Mouse (Mus musculus): Measurements from ENCODE around the gene Abtb2. TPM values are rescaled to one million over a fixed set of nuclear protein-coding genes. Genes with fewer than 3 reads are reported as not detected.

The Abtb2 gene
- polyA plus RNA-seq, 1 experiment from 2014 or later: 19.9 TPM

GRCm38 (mm10) chr2:103706226-103706625, 140.1 kb downstream of the Abtb2 start:
- Histone ChIP-seq H3K4me2 (ENCODE audit: low read depth, low read length) (no peak overlapping the region), H3K4me1 (ENCODE audit: control insufficient read depth, insufficient read depth, low read length) (peaks cover 17% of the 10 kb centered on the region), H3K27ac (ENCODE audit: low read length) (peak overlapping the region; percentile 59; the same call in 1 of the 2 replicates), H3K9me3 (replicated peaks; ENCODE audit: control insufficient read depth, low read length) (no peaks in the 10 kb centered on the region), H3K9ac (ENCODE audit: low read length) (peak overlapping the region; percentile 48; the same call in 1 of the 2 replicates), H3K36me3 (ENCODE audit: control insufficient read depth, insufficient read depth) (peaks cover 30% of the 10 kb centered on the region), H3K27me3 (ENCODE audit: control insufficient read depth, insufficient read depth, low read length) (no peaks in the 10 kb centered on the region), H3K4me3 (ENCODE audit: low read length) (no peak overlapping the region)
- WGBS: 18% methylated on average over 11 of the region's 11 CpGs
- ATAC-seq (replicated peaks; ENCODE audit: extremely low read depth, insufficient read depth, low FRiP score): peak; percentile 89

DNA sequence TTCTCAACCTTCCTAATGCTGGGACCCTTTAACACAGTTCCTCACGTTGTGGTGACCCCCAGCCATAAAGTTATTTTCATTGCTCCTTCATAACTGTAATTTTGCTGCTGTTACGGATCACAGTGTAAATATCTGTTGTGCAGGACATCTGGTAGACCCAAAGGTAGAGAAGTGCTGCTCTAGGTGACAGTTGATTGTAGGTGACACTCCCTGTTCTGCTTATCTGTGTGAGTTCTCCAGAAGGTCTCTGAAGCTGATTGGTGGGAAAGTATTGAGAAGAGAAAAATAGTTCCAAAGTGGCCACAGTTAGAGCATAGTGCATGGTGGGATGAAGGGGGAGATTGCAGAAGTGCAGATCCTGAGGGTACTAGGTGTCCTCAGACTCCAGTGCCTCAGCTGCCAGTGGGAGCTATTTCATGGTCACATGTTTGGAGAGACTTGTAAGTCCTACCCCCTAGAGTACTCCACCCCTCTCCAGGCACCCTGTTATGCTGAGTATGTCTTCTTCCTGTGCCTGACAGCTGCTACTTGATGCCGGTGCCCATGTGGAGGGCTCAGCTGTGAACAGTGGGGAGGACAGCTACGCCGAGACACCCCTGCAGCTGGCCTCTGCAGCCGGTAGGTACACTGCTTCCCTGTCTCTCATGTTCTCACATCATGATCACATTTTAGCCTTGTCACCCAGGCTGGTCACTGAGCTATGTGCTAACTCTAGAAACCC, 141.1 kb downstream of the Abtb2 start:
- H3K9ac ChIP-seq (ENCODE audit: low read length): no peak overlapping the region
- no peaks in the 10 kb centered on the region for H3K9me3 ChIP-seq (replicated peaks; ENCODE audit: control insufficient read depth, low read length)
- peaks cover 17% of the 10 kb centered on the region for H3K4me1 ChIP-seq (ENCODE audit: control insufficient read depth, insufficient read depth, low read length)
- peaks cover 40% of the 10 kb centered on the region for H3K36me3 ChIP-seq (ENCODE audit: control insufficient read depth, insufficient read depth)
- peak overlapping the region; percentile 59; the same call in 1 of the 2 replicates for H3K27ac ChIP-seq (ENCODE audit: low read length)
- WGBS: 61% methylated on average over 6 of the region's 6 CpGs
- no peaks in the 10 kb centered on the region for H3K27me3 ChIP-seq (ENCODE audit: control insufficient read depth, insufficient read depth, low read length)
- no peak overlapping the region for H3K4me2 ChIP-seq (ENCODE audit: low read depth, low read length)
- ATAC-seq (replicated peaks; ENCODE audit: extremely low read depth, insufficient read depth, low FRiP score): no peak
- H3K4me3 ChIP-seq (ENCODE audit: low read length): no peak overlapping the region

DNA sequence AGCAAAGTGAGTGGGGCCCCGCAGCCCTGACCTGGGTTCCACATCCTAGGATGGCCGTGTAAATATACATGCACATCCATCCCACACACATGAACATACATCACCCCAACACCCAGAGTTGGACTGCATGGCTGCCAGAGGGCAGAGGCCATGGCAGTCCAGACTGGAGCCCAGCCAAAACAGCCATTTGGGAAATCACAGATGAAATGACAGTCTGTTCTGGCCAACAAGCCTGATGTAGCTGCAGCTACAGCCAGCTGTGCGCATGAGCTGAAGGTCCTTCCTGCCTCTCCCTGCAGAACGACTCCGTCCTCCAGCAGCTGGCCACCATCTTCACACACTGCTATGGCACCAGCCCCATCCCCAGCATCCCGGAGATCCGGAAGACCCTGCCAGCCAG, 144.7 kb downstream of the Abtb2 start:
- Histone ChIP-seq H3K36me3 (ENCODE audit: control insufficient read depth, insufficient read depth) (peaks cover 39% of the 10 kb centered on the region), H3K27me3 (ENCODE audit: control insufficient read depth, insufficient read depth, low read length) (no peaks in the 10 kb centered on the region), H3K4me1 (ENCODE audit: control insufficient read depth, insufficient read depth, low read length) (peaks cover 21% of the 10 kb centered on the region), H3K9me3 (replicated peaks; ENCODE audit: control insufficient read depth, low read length) (no peaks in the 10 kb centered on the region), H3K4me3 (ENCODE audit: low read length) (no peak overlapping the region), H3K9ac (ENCODE audit: low read length) (no peak overlapping the region), H3K4me2 (ENCODE audit: low read depth, low read length) (no peak overlapping the region), H3K27ac (ENCODE audit: low read length) (no peak overlapping the region)
- no peak for ATAC-seq (replicated peaks; ENCODE audit: extremely low read depth, insufficient read depth, low FRiP score)
- 72% methylated on average over 7 of the region's 7 CpGs for WGBS

DNA sequence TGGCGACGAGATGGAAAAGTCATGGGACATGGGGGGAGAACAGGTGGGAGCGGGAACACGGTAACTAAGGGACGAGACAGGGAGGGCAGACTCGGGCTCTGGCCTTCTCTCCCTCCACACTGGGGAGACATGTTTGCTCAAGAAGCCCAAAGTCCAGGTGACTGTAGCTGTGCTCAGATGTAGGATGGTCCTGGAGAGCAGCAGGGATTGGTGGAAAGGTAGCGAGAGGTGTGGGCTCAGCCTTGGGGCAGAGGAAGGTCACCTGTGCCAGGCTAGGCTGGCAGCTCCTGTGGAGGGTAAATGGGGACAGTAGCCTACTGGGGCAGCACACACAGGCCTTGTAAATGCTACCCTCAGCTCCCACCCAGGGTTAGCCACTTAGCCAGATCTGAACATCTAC, 147.7 kb downstream of the Abtb2 start:
- Histone ChIP-seq H3K27ac (ENCODE audit: low read length) (no peak overlapping the region), H3K4me3 (ENCODE audit: low read length) (no peak overlapping the region), H3K9me3 (replicated peaks; ENCODE audit: control insufficient read depth, low read length) (no peaks in the 10 kb centered on the region), H3K27me3 (ENCODE audit: control insufficient read depth, insufficient read depth, low read length) (no peaks in the 10 kb centered on the region), H3K36me3 (ENCODE audit: control insufficient read depth, insufficient read depth) (peaks cover 39% of the 10 kb centered on the region), H3K4me1 (ENCODE audit: control insufficient read depth, insufficient read depth, low read length) (peaks cover 7% of the 10 kb centered on the region; the same call in 1 of the 2 replicates), H3K9ac (ENCODE audit: low read length) (no peak overlapping the region), H3K4me2 (ENCODE audit: low read depth, low read length) (no peak overlapping the region)
- no peak for ATAC-seq (replicated peaks; ENCODE audit: extremely low read depth, insufficient read depth, low FRiP score)
- 78% methylated on average over 7 of the region's 7 CpGs for WGBS

DNA sequence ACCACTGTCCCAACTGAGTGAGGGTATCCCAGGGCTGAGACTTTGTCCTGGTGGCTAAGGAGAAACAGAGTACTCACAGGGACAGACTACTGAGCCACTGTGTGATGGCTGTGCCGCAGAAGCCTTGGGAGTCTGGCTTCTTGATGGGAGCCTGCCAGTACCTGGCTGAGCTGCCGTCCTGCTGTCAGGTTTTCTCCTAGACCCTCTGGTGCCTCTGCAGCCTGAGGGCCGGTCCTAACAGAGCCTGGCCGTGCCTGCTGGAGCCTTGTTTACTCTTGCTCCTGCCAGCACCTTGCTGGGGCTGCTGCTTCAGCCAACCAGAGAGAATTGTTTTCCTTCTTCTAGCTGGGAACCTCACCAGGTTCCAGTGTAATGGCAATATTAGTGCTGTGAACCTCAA, 148.3 kb downstream of the Abtb2 start:
- H3K4me2 ChIP-seq (ENCODE audit: low read depth, low read length): no peak overlapping the region
- WGBS: 66% methylated on average over 4 of the region's 4 CpGs
- no peak for ATAC-seq (replicated peaks; ENCODE audit: extremely low read depth, insufficient read depth, low FRiP score)
- H3K36me3 ChIP-seq (ENCODE audit: control insufficient read depth, insufficient read depth): peaks cover 35% of the 10 kb centered on the region
- peaks cover 7% of the 10 kb centered on the region; the same call in 1 of the 2 replicates for H3K4me1 ChIP-seq (ENCODE audit: control insufficient read depth, insufficient read depth, low read length)
- no peak overlapping the region for H3K9ac ChIP-seq (ENCODE audit: low read length)
- H3K4me3 ChIP-seq (ENCODE audit: low read length): no peak overlapping the region
- no peaks in the 10 kb centered on the region for H3K9me3 ChIP-seq (replicated peaks; ENCODE audit: control insufficient read depth, low read length)
- no peaks in the 10 kb centered on the region for H3K27me3 ChIP-seq (ENCODE audit: control insufficient read depth, insufficient read depth, low read length)
- H3K27ac ChIP-seq (ENCODE audit: low read length): no peak overlapping the region

DNA sequence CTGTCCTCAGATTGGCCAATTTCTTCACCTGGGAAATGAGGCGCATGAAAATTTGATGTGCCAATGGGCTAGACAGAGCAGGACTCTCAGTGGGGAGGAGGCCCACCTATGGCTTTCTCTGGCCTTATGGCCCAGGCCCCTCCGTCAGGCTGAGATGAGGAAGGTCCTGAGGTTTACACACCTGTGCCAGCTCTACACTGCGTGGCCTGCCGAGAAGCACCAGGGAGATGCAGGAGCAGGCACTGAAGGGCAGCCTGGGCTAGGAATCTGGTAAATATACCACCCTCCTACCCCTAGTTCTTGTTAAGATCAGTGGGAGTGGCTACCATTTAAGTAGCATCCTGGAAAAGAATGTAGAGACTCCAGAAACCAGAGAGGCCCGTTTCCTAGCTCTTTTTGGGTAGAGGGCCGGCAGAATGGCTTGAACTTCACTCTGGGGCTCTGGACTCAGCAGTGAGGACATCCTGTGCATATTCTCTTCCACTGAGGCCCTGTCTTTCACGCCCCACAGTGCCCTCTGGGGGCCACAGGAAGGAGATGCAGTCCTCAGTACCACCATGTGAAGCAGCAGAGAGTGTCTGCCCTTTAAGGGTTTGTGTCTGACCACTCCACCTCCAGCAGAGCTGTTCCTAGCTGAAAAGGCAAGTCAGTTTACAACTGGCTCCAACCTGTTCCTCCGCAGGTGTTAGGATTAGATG, 152.6 kb downstream of the Abtb2 start:
- ATAC-seq (replicated peaks; ENCODE audit: extremely low read depth, insufficient read depth, low FRiP score): peak; percentile 52; the same call in 1 of the 2 replicates
- H3K36me3 ChIP-seq (ENCODE audit: control insufficient read depth, insufficient read depth): peaks cover 28% of the 10 kb centered on the region
- no peak overlapping the region for H3K27ac ChIP-seq (ENCODE audit: low read length)
- H3K27me3 ChIP-seq (ENCODE audit: control insufficient read depth, insufficient read depth, low read length): no peaks in the 10 kb centered on the region
- H3K4me2 ChIP-seq (ENCODE audit: low read depth, low read length): no peak overlapping the region
- 55% methylated on average over 8 of the region's 8 CpGs for WGBS
- no peak overlapping the region for H3K4me3 ChIP-seq (ENCODE audit: low read length)
- H3K9me3 ChIP-seq (replicated peaks; ENCODE audit: control insufficient read depth, low read length): no peaks in the 10 kb centered on the region
- H3K4me1 ChIP-seq (ENCODE audit: control insufficient read depth, insufficient read depth, low read length): peaks cover 7% of the 10 kb centered on the region; the same call in 1 of the 2 replicates
- H3K9ac ChIP-seq (ENCODE audit: low read length): no peak overlapping the region

DNA sequence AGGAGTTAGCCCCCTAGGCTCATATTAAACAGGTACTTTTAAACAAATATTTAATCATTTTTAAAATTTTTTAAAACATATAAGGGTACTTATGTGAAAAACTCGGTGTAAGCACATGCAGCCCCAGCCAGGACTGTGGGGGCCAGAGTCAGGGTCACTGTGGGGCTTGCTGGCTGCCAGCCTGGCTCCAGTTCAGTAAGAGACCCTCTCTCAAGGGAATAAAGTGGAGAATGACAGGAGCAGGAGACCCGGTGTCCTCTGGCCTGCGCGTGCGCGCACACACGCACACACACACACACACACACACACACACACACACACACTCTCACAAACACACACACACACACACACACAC, 153.2 kb downstream of the Abtb2 start:
- 96% methylated on average over 7 of the region's 7 CpGs for WGBS
- Histone ChIP-seq H3K9me3 (replicated peaks; ENCODE audit: control insufficient read depth, low read length) (no peaks in the 10 kb centered on the region), H3K27me3 (ENCODE audit: control insufficient read depth, insufficient read depth, low read length) (no peaks in the 10 kb centered on the region), H3K27ac (ENCODE audit: low read length) (no peak overlapping the region), H3K36me3 (ENCODE audit: control insufficient read depth, insufficient read depth) (peaks cover 28% of the 10 kb centered on the region), H3K4me2 (ENCODE audit: low read depth, low read length) (no peak overlapping the region), H3K4me3 (ENCODE audit: low read length) (no peak overlapping the region), H3K9ac (ENCODE audit: low read length) (no peak overlapping the region), H3K4me1 (ENCODE audit: control insufficient read depth, insufficient read depth, low read length) (peaks cover 7% of the 10 kb centered on the region; the same call in 1 of the 2 replicates)
- no peak for ATAC-seq (replicated peaks; ENCODE audit: extremely low read depth, insufficient read depth, low FRiP score)

- no peak overlapping the region for H3K27ac ChIP-seq (ENCODE audit: low read length)
- H3K9me3 ChIP-seq (replicated peaks; ENCODE audit: control insufficient read depth, low read length): no peaks in the 10 kb centered on the region
- no peaks in the 10 kb centered on the region for H3K27me3 ChIP-seq (ENCODE audit: control insufficient read depth, insufficient read depth, low read length)
- H3K4me1 ChIP-seq (ENCODE audit: control insufficient read depth, insufficient read depth, low read length): no peaks in the 10 kb centered on the region
- no peak overlapping the region for H3K4me2 ChIP-seq (ENCODE audit: low read depth, low read length)
- H3K9ac ChIP-seq (ENCODE audit: low read length): no peak overlapping the region
- no peak for ATAC-seq (replicated peaks; ENCODE audit: extremely low read depth, insufficient read depth, low FRiP score)
- peaks cover 28% of the 10 kb centered on the region for H3K36me3 ChIP-seq (ENCODE audit: control insufficient read depth, insufficient read depth)
- H3K4me3 ChIP-seq (ENCODE audit: low read length): no peak overlapping the region
- 73% methylated on average over 2 of the region's 2 CpGs for WGBS
These were observed 158.4 kb downstream of the Abtb2 start for GRCm38 (mm10) chr2:103724521-103724920.

DNA sequence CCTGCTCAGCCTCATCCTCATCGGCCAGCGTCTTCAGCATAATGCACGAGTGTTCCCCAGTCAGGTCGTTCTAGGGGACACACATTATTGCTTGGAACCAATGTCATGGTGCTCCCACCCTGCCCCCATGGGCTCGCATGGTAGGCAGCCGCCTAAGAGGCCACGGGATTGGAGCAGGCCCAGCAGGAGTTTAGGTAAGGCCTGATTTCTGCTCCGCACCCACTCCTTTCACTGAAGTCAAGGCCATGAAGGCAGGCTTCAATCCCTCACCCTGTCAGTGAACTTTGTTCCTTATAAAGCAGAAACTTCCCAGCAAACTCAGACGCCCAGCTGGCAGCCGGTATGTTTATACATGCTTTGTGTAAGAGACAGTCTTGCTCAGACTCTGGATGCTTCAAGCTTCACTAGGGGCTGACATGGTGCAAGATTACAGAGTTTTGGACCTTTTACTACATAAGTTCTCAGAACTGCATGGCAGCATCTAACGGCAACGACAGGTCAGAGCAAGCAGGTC, 162.0 kb downstream of the Abtb2 start:
- Histone ChIP-seq H3K9me3 (replicated peaks; ENCODE audit: control insufficient read depth, low read length) (no peaks in the 10 kb centered on the region), H3K4me3 (ENCODE audit: low read length) (no peak overlapping the region), H3K27me3 (ENCODE audit: control insufficient read depth, insufficient read depth, low read length) (no peaks in the 10 kb centered on the region), H3K27ac (ENCODE audit: low read length) (no peak overlapping the region), H3K4me2 (ENCODE audit: low read depth, low read length) (no peak overlapping the region), H3K4me1 (ENCODE audit: control insufficient read depth, insufficient read depth, low read length) (no peaks in the 10 kb centered on the region), H3K9ac (ENCODE audit: low read length) (no peak overlapping the region), H3K36me3 (ENCODE audit: control insufficient read depth, insufficient read depth) (peaks cover 36% of the 10 kb centered on the region)
- no peak for ATAC-seq (replicated peaks; ENCODE audit: extremely low read depth, insufficient read depth, low FRiP score)
- 88% methylated on average over 12 of the region's 12 CpGs for WGBS

All from heart, embryonic 16.5 days (tissue).